Mouse (Mus musculus) lung, postnatal 0 days (tissue): ENCODE data around the gene Pygb.

ENCODE experiments used
- CTCF ChIP-seq: IDR thresholded peaks from 2 replicates; pipeline ENCODE4 v1.5.1; 2016; ENCODE audit warnings: antibody characterized with exemption, mild to moderate bottlenecking
- EP300 ChIP-seq: IDR thresholded peaks from 2 replicates; pipeline ENCODE4 v1.6.1; 2016; ENCODE audit warnings: antibody characterized with exemption, mild to moderate bottlenecking, control low read depth

DNA sequence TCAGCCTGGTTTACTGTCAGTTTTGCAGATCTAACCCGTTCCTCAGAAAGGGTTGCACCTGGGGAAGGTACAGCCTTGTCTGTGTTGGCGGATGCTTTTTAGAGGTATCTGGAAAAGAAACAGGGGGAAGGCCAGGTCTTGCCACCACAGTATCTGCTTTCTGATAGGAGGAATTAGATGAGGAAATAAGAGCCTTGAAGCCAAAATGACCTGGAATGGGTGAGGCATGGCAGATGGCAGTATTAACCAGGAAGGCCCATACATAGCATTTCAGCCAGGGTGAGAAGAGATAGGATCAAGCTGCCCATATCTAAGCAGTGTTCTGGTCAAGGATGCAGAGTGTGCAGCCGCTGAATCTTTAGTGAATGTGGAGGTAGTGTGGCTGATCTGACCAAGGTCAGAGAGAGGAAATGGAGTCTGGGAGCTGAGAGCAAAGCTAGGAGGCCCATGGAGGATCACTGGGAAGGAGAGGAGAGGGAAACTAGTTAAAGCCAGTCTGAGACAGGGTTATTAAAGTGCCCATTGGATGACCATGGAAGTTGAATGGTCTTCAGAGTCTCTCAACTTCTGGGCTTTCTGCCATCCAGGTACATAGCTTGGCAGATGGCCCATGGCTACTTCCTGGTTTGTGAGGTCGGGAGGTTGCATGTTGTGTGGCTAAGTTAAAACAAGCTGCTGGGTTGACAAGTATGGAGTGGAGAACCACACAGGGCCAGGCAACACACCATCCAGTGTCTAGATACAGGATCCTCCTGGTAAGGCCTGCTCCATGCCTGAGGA lies 20.3 kb upstream of the Pygb start:
- peak; percentile 37; the same call in 1 of the 2 replicates for TF ChIP-seq EP300
- no peak for TF ChIP-seq CTCF
